Mouse (Mus musculus) testis, adult 2 months (tissue): ENCODE measurements around the gene Sec22a. TPM values are rescaled to one million over a fixed set of nuclear protein-coding genes. Genes with fewer than 3 reads are reported as not detected.

ENCODE experiments used
- H3K27ac ChIP-seq: fragments of 200-500 bp; 2 replicates; pipeline ENCODE4 v1.5.1; 2012; ENCODE audit warnings: low read depth, low read length; ENCODE audit not compliant: control insufficient read depth, insufficient read depth
- H3K27me3 ChIP-seq: fragments of 200-500 bp; 2 replicates; pipeline ENCODE4 v1.6.1; 2012; ENCODE audit warnings: mild to moderate bottlenecking, low read length, moderate library complexity; ENCODE audit not compliant: control insufficient read depth, insufficient read depth
- H3K36me3 ChIP-seq: fragments of 200-500 bp; 2 replicates; pipeline ENCODE4 v1.6.1; 2012; ENCODE audit warnings: mild to moderate bottlenecking, low read length; ENCODE audit not compliant: control insufficient read depth, insufficient read depth
- H3K4me1 ChIP-seq: fragments of 200-500 bp; 2 replicates; pipeline ENCODE4 v1.6.1; 2012; ENCODE audit warnings: low read length; ENCODE audit not compliant: control insufficient read depth, insufficient read depth
- H3K4me3 ChIP-seq: fragments of 200-500 bp; 2 replicates; pipeline ENCODE4 v1.5.1; 2012; ENCODE audit warnings: low read depth, mild to moderate bottlenecking, low read length, moderate library complexity, mixed read lengths; ENCODE audit not compliant: control insufficient read depth
- CTCF ChIP-seq: fragments of 200-500 bp; IDR thresholded peaks from 2 replicates; pipeline ENCODE4 v1.5.1; 2012; ENCODE audit warnings: low read depth, mild to moderate bottlenecking, inconsistent platforms, low read length, moderate library complexity; ENCODE audit not compliant: control insufficient read depth, insufficient read depth, insufficient replicate concordance
- POLR2A ChIP-seq: fragments of 200-500 bp; IDR thresholded peaks from 2 replicates; pipeline ENCODE4 v1.6.1; 2012; ENCODE audit warnings: low read depth, mild to moderate bottlenecking, inconsistent platforms, low read length, moderate library complexity; ENCODE audit not compliant: control insufficient read depth
- polyA plus RNA-seq: library from polyadenylated mRNA; depleted of rRNA; stranded (reverse); fragments of >200 nt; gene quantifications from 2 replicates; pipeline ENCODE4 v1.2.3, GENCODE M21; 2012

Sec22a gene
- polyA plus RNA-seq, 1 experiment = 29.9 TPM

- no peak overlapping the region for H3K4me3 ChIP-seq
- H3K27me3 ChIP-seq = no peaks in the 10 kb centered on the region
- H3K4me1 ChIP-seq = no peaks in the 10 kb centered on the region
- H3K36me3 ChIP-seq = no peaks in the 10 kb centered on the region
- no peak overlapping the region for H3K27ac ChIP-seq
- no peak for TF ChIP-seq CTCF
- no peak for TF ChIP-seq POLR2A
These were observed 29.1 kb upstream of the Sec22a start for GRCm38 (mm10) chr16:35392813-35393212.

- TF ChIP-seq CTCF (no peak), POLR2A (no peak)
- H3K27me3 ChIP-seq = no peaks in the 10 kb centered on the region
- no peak overlapping the region for H3K4me3 ChIP-seq
- no peaks in the 10 kb centered on the region for H3K4me1 ChIP-seq
- no peak overlapping the region for H3K27ac ChIP-seq
- H3K36me3 ChIP-seq = no peaks in the 10 kb centered on the region
These were observed 21.9 kb upstream of the Sec22a start for GRCm38 (mm10) chr16:35385654-35386053.

- no peak for TF ChIP-seq POLR2A
- TF ChIP-seq CTCF = no peak
- Histone ChIP-seq H3K4me1 (no peaks in the 10 kb centered on the region; the same call in 1 of the 2 replicates), H3K27ac (no peak overlapping the region)
These were observed 16.3 kb upstream of the Sec22a start for GRCm38 (mm10) chr16:35380048-35380447.

GRCm38 (mm10) chr16:35379344-35379743 lies 15.6 kb upstream of the Sec22a start:
- no peak overlapping the region for H3K27ac ChIP-seq
- H3K4me1 ChIP-seq = no peaks in the 10 kb centered on the region; the same call in 1 of the 2 replicates
- H3K36me3 ChIP-seq = no peaks in the 10 kb centered on the region
- TF ChIP-seq POLR2A (no peak), CTCF (no peak)
- H3K4me3 ChIP-seq = no peak overlapping the region
- H3K27me3 ChIP-seq = no peaks in the 10 kb centered on the region

More at GRCm38 (mm10) chr16:35380048-35380447, 16.3 kb upstream of the Sec22a start:
- H3K27me3 ChIP-seq = no peaks in the 10 kb centered on the region
- no peak overlapping the region for H3K4me3 ChIP-seq
- no peaks in the 10 kb centered on the region for H3K36me3 ChIP-seq

GRCm38 (mm10) chr16:35364063-35364428 lies 328 bp upstream of the Sec22a start:
- Histone ChIP-seq H3K27ac (0 out of 2 replicates have a peak overlapping the region, but pooled peaks have one; percentile 9), H3K4me1 (peaks cover 2% of the 10 kb centered on the region), H3K36me3 (peaks cover 3% of the 10 kb centered on the region), H3K27me3 (no peaks in the 10 kb centered on the region), H3K4me3 (peak overlapping the region; percentile 99)
- TF ChIP-seq POLR2A (no peak), CTCF (no peak)

GRCm38 (mm10) chr16:35362221-35362620 lies 1.5 kb downstream of the Sec22a start:
- Histone ChIP-seq H3K27me3 (no peaks in the 10 kb centered on the region), H3K27ac (no peak overlapping the region), H3K4me3 (peak overlapping the region; percentile 37; the same call in 1 of the 2 replicates), H3K4me1 (peaks cover 2% of the 10 kb centered on the region), H3K36me3 (peaks cover 3% of the 10 kb centered on the region)
- TF ChIP-seq POLR2A = no peak
- no peak for TF ChIP-seq CTCF

GRCm38 (mm10) chr16:35360593-35360992 lies 3.1 kb downstream of the Sec22a start:
- Histone ChIP-seq H3K4me1 (peaks cover 2% of the 10 kb centered on the region), H3K36me3 (peaks cover 4% of the 10 kb centered on the region), H3K4me3 (peak overlapping the region; percentile 59), H3K27me3 (no peaks in the 10 kb centered on the region), H3K27ac (no peak overlapping the region)
- TF ChIP-seq POLR2A (no peak), CTCF (peak; percentile 77)

GRCm38 (mm10) chr16:35357449-35357848 lies 6.3 kb downstream of the Sec22a start:
- no peak for TF ChIP-seq POLR2A
- no peak for TF ChIP-seq CTCF
- no peaks in the 10 kb centered on the region; the same call in 1 of the 2 replicates for H3K4me1 ChIP-seq
- no peaks in the 10 kb centered on the region for H3K27me3 ChIP-seq
- H3K27ac ChIP-seq = no peak overlapping the region
- H3K36me3 ChIP-seq = peaks cover 4% of the 10 kb centered on the region
- H3K4me3 ChIP-seq = no peak overlapping the region
